Mouse (Mus musculus): ENCODE results near the gene Rtl8b. TPM values are rescaled to one million over a fixed set of nuclear protein-coding genes. Genes with fewer than 3 reads are reported as not detected.
"Not testable (repeated sequence)": the region's sequence is repeated elsewhere in the genome, so short reads cannot be mapped to it uniquely, and the experiment has no call there.

The Rtl8b gene
- 63.4 and 66.2 TPM in 2 replicates for polyA plus RNA-seq (2016; fragmentation: Nextera tagmentation; extraction: Ambion mirVana)

DNA sequence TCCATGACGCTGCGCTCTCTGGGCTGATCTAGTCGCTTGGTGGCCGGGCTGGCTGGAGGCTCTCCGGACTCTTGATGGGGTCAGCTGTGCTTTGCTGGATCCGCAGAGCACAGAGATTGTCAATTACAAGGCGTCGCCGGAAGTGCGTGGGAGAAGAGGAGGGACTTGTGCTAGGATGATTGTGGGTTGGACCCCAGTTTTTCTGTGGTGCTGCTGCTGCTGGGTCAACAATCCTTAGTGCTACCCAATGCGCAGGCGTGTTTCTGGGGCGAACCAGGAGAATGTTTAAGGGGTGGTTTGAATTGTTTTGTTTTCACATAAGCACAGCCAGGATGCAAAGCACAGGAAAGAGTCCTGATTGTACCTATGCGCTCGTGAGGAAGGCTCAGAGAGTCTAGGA is at the start of gene Rtl8b:
Gene Rtl8b (minus strand): TSS at position 115 of the 400 bp plus-strand sequence.
- H3K4me1 ChIP-seq = no peaks in the 10 kb centered on the region
- H3K4me2 ChIP-seq (replicated peaks) = peak within 1 kb of the TSS; percentile 27
- peak; percentile 93 for ATAC-seq (ENCODE audit: insufficient number of reproducible peaks, insufficient read depth, low FRiP score, low TSS enrichment)
- no peaks in the 10 kb centered on the region for H3K9me3 ChIP-seq
- 14% methylated on average over 15 of the region's 15 CpGs for WGBS
- H3K27me3 ChIP-seq = no peaks in the 10 kb centered on the region
- H3K4me3 ChIP-seq = peak within 1 kb of the TSS; percentile 25
- no peak within 1 kb of the TSS for H3K9ac ChIP-seq
- no peak within 1 kb of the TSS for H3K27ac ChIP-seq
- H3K36me3 ChIP-seq = no peaks in the 10 kb centered on the region

DNA sequence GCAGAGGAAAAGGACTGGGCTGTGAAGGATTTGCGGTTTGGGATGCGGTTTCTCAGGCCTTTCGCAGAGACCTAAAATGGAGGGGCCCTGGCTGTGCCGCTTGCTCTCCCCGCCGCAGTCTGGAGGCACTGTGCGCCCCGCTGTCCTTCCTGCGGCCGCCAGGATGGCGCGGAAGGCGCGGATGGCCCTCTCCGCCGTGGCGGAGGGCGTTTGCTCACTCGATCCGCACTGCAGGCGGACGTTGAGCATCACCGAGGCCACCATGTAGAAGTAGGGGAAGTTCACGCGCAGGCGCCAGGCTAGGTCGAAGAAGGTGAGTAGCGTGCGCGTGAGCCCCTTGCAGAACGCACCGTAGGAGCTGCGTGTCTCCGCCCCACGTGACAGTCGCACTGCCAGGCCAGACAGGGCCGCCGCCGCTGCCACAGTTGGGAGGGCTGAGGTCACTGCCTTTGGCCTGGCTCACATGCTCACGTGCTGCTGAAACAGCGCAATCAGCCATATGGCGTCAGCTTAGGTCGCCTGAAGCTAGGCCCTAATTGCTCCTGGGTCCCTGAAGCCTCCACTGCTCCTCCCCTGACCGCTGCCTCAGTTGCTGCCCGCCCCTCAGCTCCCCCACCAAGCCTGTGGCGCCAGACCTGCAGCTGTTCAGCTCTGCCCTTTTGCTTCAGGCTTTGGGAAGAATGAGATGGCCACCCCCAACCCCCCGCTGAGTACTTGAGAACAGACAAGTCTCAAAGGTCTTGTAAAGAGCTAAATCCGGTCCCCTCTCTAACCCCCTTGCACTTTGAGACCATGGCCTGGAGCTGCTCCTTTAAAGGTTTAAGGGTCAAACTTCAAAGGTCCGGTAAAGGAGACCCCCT is 46.3 kb upstream of the Rtl8b start:
- H3K36me3 ChIP-seq = no peaks in the 10 kb centered on the region
- H3K27me3 ChIP-seq = no peaks in the 10 kb centered on the region
- H3K9ac ChIP-seq = no peak overlapping the region
- H3K4me1 ChIP-seq = no peaks in the 10 kb centered on the region
- 24% methylated on average over 49 of the region's 49 CpGs for WGBS
- H3K4me2 ChIP-seq (replicated peaks) = peak overlapping the region; percentile 50
- H3K9me3 ChIP-seq = no peaks in the 10 kb centered on the region
- H3K27ac ChIP-seq = no peak overlapping the region
- peak; percentile 76 for ATAC-seq (ENCODE audit: insufficient number of reproducible peaks, insufficient read depth, low FRiP score, low TSS enrichment)
- peak overlapping the region; percentile 27 for H3K4me3 ChIP-seq

DNA sequence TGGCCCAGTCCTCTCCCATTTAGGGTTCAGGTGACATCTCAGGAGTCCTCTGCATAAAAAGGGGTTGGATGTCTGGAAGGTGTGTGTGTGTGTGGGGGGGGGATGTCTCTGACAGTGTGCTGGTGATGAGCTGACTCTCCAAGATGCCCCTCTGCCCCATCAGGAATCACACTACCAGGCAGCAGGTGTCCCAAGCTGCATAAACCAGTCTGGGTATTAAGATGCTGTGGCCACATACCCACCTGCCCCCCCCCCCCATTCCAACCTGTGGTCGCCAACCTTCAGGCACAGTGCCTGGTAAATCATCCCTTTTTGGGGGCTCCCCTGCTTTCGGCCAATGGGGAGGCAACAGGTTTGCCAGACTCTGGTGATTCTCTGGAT is 45.7 kb upstream of the Rtl8b start:
- Histone ChIP-seq H3K4me3 (peak overlapping the region; percentile 27), H3K36me3 (no peaks in the 10 kb centered on the region), H3K9ac (no peak overlapping the region), H3K4me2 (replicated peaks) (peak overlapping the region; percentile 50), H3K4me1 (no peaks in the 10 kb centered on the region), H3K27ac (no peak overlapping the region), H3K9me3 (no peaks in the 10 kb centered on the region), H3K27me3 (no peaks in the 10 kb centered on the region)
- 43% methylated on average over 2 of the region's 2 CpGs for WGBS
- no peak for ATAC-seq (ENCODE audit: insufficient number of reproducible peaks, insufficient read depth, low FRiP score, low TSS enrichment)

DNA sequence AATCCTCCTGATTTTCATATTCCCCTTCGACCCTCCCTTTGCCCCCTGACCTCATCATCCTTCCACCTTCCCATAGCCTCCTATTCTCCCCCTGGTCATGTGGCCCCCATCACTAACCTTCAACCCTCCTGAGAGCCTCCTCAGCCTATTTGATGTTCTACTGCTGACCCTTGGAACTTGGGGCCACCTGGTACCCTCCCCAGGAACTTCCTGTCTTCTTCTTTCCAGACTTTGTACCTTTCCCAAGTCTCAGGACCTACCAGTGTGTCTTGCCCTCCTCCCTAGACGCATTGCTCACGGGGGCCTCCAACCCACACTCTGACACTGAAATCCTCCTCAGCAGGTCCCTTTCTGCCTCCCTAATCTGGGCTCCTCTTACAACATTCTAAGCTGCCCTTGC is 32.5 kb upstream of the Rtl8b start:
- WGBS = 60% methylated on average over 3 of the region's 3 CpGs

DNA sequence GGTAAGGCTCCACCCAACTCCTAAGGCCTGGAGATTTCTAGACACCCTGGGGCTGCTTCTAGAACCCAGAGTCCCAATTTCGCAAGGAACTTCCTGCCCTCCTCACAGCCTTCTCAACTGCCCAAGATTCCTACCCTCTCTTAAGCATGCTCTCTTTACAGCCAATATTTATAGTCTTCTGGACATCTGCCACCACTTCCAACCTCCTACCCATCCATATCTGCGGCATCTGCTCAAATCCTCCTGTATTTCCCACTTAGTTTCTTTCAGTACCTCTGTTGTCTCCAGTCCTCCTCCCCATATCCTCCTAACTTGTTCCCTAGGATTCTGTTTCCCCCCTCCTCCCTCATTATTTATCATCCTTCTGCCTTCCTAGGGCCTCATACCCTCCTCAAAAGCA is 29.0 kb upstream of the Rtl8b start:
- H3K4me1 ChIP-seq = no peaks in the 10 kb centered on the region
- H3K27ac ChIP-seq = no peak overlapping the region
- H3K36me3 ChIP-seq = no peaks in the 10 kb centered on the region
- H3K9me3 ChIP-seq = no peaks in the 10 kb centered on the region
- no peak for ATAC-seq (ENCODE audit: insufficient number of reproducible peaks, insufficient read depth, low FRiP score, low TSS enrichment)
- no peak overlapping the region for H3K4me2 ChIP-seq (replicated peaks)
- no peak overlapping the region for H3K4me3 ChIP-seq
- H3K9ac ChIP-seq = no peak overlapping the region
- 86% methylated on average over 2 of the region's 2 CpGs for WGBS
- H3K27me3 ChIP-seq = no peaks in the 10 kb centered on the region

More for the DNA sequence above, 32.5 kb upstream of the Rtl8b start:
- Histone ChIP-seq H3K4me2 (replicated peaks) (no peak overlapping the region), H3K9me3 (no peaks in the 10 kb centered on the region), H3K27me3 (no peaks in the 10 kb centered on the region), H3K4me3 (no peak overlapping the region), H3K4me1 (no peaks in the 10 kb centered on the region), H3K27ac (no peak overlapping the region), H3K9ac (no peak overlapping the region), H3K36me3 (no peaks in the 10 kb centered on the region)
- no peak for ATAC-seq (ENCODE audit: insufficient number of reproducible peaks, insufficient read depth, low FRiP score, low TSS enrichment)

DNA sequence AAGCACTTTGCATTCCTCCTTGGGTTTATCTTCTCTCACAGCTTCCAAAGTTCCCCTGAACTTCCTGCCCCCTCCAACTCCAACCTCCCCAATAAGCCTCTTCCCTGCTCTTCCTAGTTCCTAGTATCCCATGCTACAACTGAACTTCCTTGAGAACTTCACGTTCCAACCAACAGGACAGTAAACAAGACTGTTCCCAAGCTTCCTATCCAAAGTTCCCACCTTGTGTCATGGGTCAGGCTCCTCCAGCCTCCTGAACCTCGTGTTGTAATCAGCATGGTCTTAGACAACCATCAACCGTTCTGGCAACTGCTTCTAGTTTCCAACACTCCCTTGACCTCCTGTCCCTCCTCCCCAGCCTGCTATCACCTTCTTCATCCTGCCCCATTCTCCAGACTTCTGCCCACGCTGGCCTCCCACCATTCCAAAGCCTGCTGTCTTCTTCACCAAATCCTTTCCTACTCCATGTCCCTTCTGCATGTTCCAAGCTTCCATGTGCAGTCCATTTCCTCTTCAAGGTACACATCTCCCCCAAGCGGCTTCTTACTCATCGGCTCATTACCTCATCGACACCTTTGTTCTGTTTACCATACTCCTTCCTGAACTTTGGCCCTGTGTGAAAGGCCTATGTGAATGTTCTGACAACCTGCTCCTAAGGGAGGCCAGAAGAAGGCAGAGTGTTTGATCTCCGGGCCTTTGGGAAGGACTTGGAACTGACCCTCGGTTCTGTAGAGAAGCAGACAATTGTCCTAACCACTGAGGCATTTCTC is 24.0 kb upstream of the Rtl8b start:
- no peak for ATAC-seq (ENCODE audit: insufficient number of reproducible peaks, insufficient read depth, low FRiP score, low TSS enrichment)
- Histone ChIP-seq H3K36me3 (no peaks in the 10 kb centered on the region), H3K27ac (no peak overlapping the region), H3K9ac (no peak overlapping the region), H3K9me3 (no peaks in the 10 kb centered on the region), H3K4me3 (no peak overlapping the region), H3K4me1 (no peaks in the 10 kb centered on the region), H3K4me2 (replicated peaks) (no peak overlapping the region), H3K27me3 (no peaks in the 10 kb centered on the region)
- WGBS = 81% methylated on average over 9 of the region's 9 CpGs

DNA sequence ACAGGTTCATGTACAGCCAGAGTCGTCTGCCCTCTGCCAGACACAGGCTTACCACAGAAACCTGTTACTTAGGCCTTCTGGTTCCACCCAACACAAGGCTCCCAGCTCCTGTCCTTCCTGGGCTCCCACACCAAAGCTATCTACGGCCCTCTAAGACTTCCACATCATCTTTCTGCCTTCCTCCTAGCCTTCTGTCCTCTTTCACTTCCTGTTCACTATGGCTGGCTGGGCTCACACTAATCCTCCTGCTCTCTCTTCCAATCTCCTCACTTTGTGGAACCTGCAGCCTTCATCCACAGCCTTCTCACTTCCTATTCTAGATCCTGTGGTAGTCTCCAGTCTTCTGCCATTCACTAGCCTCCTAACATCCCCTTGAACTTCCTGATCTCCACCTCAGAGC is 22.9 kb upstream of the Rtl8b start:
- no peaks in the 10 kb centered on the region for H3K4me1 ChIP-seq
- no peaks in the 10 kb centered on the region for H3K9me3 ChIP-seq
- no peak overlapping the region for H3K27ac ChIP-seq
- no peak for ATAC-seq (ENCODE audit: insufficient number of reproducible peaks, insufficient read depth, low FRiP score, low TSS enrichment)
- 71% methylated on average over 2 of the region's 2 CpGs for whole genome bisulfite sequencing
- H3K4me3 ChIP-seq = no peak overlapping the region
- H3K4me2 ChIP-seq (replicated peaks) = no peak overlapping the region
- no peaks in the 10 kb centered on the region for H3K36me3 ChIP-seq
- no peaks in the 10 kb centered on the region for H3K27me3 ChIP-seq
- no peak overlapping the region for H3K9ac ChIP-seq

DNA sequence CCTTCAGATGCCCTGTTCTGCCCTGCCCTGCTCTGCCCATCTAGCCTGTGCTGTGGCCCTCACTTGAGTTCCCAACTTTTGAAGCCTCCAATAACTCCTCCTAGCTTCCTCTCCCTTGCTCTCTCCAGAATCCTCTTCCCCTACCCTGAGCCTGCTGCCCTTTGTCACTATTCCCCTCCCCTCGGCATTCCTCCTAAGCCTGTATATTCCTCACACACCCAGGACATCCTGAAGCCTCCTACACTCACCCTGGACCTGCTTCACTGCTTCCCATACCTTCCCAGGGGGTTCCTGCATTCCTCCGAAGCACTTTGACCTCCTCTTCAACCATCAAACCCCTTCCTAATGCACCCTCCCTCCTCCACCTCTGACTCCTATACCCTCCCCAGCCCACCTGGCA is 21.9 kb upstream of the Rtl8b start:
- WGBS = 63% methylated on average over 2 of the region's 2 CpGs
- Histone ChIP-seq H3K4me3 (no peak overlapping the region), H3K27ac (no peak overlapping the region), H3K36me3 (no peaks in the 10 kb centered on the region), H3K27me3 (no peaks in the 10 kb centered on the region), H3K9ac (no peak overlapping the region), H3K4me2 (replicated peaks) (no peak overlapping the region), H3K9me3 (no peaks in the 10 kb centered on the region), H3K4me1 (no peaks in the 10 kb centered on the region)
- no peak for ATAC-seq (ENCODE audit: insufficient number of reproducible peaks, insufficient read depth, low FRiP score, low TSS enrichment)

DNA sequence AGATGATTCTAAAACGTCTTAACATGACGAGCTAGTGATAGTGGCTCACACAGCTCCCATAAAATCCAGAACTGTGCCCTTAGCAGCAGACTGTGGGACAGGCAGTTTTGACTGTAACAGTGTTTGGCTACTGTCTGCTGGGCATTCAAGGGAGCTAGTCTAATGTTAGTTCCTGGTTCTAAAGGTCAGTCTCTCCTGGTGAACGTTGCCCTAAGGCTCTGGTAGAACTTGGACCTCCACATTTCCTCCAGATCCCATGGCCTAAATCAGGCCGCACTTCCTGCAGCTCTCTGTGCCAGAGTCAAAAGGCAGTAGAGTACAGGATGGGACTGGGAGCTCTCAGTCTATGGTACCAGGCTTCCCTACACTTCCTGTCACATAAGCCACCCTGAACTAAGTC is 14.5 kb upstream of the Rtl8b start:
- not testable (repeated sequence) for H3K4me1 ChIP-seq; H3K27ac ChIP-seq; H3K9ac ChIP-seq; H3K27me3 ChIP-seq; H3K4me3 ChIP-seq; ATAC-seq (ENCODE audit: insufficient number of reproducible peaks, insufficient read depth, low FRiP score, low TSS enrichment); H3K36me3 ChIP-seq; H3K4me2 ChIP-seq (replicated peaks); H3K9me3 ChIP-seq
- 83% methylated on average over 2 of the region's 4 CpGs for WGBS

DNA sequence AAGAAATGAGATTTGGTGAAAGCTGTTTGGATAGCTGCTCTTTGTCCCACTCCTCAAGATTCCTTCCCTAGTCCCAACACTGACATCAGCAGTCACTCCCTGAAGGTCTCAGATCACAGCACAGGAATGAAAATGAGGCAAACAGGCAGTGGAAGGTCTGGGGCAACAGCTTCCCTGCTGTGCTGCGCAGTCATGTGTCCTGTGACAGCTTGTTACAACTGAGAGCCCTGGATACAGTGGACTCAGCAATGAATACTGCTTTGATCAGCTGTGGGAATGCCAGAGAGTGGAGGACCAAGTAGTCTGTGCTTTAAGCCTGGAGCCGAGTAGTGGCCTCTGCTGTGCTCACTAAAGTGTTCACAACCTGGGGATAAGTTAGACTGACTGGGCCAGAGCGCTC is 12.4 kb upstream of the Rtl8b start:
- H3K9me3 ChIP-seq; H3K27ac ChIP-seq; H3K36me3 ChIP-seq; H3K4me1 ChIP-seq; H3K27me3 ChIP-seq; ATAC-seq (ENCODE audit: insufficient number of reproducible peaks, insufficient read depth, low FRiP score, low TSS enrichment); H3K4me3 ChIP-seq; H3K9ac ChIP-seq; H3K4me2 ChIP-seq (replicated peaks): not testable (repeated sequence)
- WGBS = 53% methylated on average over 2 of the region's 3 CpGs

DNA sequence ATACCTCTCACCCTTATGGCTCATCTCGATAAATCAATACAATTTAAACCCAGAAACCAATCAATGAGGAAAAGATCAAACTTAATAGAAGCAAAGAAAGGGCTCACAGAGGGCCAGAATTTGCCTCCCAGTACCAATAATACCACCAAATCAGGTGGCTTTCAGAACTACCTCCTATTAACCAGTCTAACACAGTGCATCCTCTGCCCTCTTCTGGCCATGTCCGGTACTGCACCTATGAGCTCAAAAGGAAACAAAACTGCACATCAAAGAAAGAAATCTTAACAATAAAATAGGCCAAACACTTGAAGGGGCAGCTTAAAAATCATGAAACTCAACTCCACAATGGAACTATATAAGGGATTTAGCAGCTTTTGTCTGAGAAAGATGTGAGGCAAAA is 6.7 kb upstream of the Rtl8b start:
- H3K36me3 ChIP-seq; H3K9me3 ChIP-seq; H3K27ac ChIP-seq; H3K27me3 ChIP-seq; ATAC-seq (ENCODE audit: insufficient number of reproducible peaks, insufficient read depth, low FRiP score, low TSS enrichment); H3K4me1 ChIP-seq; H3K9ac ChIP-seq; H3K4me3 ChIP-seq; H3K4me2 ChIP-seq (replicated peaks): not testable (repeated sequence)
- 36% methylated on average over 2 of the region's 2 CpGs for WGBS

DNA sequence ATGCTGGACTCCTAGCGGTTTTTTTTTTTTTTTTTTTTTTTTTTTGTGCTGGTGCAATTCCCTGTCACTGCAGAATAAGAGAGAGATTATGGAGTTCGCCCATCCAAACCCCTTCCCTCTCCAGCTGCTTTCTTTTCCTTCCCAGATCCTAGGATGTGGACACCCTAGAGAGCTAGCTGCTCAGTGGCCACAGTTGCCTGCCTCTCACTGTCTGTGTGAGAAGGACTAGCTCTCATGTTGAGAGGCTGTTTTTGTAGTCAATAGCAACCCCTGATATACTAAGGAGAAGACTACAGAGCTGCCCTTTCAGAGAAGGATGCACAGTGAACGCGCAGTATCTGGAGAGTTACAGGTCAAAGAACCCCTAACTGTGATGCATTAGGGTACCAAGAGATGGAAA is 488 bp upstream of the Rtl8b start:
- not testable (repeated sequence) for H3K36me3 ChIP-seq, H3K9ac ChIP-seq, H3K27ac ChIP-seq, H3K9me3 ChIP-seq, H3K27me3 ChIP-seq, H3K4me1 ChIP-seq
- Histone ChIP-seq H3K4me3 (peak overlapping the region; percentile 25), H3K4me2 (replicated peaks) (peak overlapping the region; percentile 27)
- 0 out of 2 replicates have a peak, but pooled peaks have one; percentile 12 for ATAC-seq (ENCODE audit: insufficient number of reproducible peaks, insufficient read depth, low FRiP score, low TSS enrichment)
- WGBS = 12% methylated on average over 3 of the region's 4 CpGs

Data from embryonic facial prominence, embryonic 12.5 days (tissue).